Mouse (Mus musculus) c-Kit-positive CD71-positive TER-119-negative erythroid progenitor cells, embryonic 14.5 days (primary cell): ENCODE data around the gene Impg1.
A peak's percentile ranks its signal among the peaks of the same experiment; 100 is the strongest.
"Not testable (repeated sequence)": the region's sequence is repeated elsewhere in the genome, so short reads cannot be mapped to it uniquely, and the experiment has no call there.

ENCODE experiments used
- DNase-seq: peaks from one replicate; pipeline ENCODE4 v3.0.0-alpha.2; 2013; ENCODE audit warnings: low read depth

Impg1 gene

GRCm38 (mm10) chr9:80344451-80345000 is 120.8 kb downstream of the Impg1 start:
- DNase-seq: no peak

DNA sequence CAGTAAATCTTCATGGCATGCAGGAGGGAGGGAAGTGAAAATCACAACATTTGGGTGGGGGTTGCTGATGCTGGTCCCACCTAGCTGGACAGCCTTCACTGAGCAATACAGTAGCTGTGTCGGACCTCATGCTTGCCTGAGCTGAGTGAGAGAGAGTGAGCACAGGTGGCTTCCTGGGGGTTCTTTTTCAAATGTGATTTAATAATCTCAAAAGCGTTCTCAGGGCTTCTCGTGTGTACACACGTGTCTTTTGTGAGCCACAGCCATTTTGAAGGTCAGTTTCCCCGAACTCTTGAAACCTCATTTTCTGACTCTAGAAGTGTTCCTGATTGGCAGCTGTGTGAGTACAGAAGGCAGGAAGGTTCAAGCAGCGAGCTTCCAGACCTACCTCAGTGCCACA is 122.8 kb downstream of the Impg1 start:
- DNase-seq: no peak

GRCm38 (mm10) chr9:80341756-80342155 is 123.5 kb downstream of the Impg1 start:
- DNase-seq: no peak

DNA sequence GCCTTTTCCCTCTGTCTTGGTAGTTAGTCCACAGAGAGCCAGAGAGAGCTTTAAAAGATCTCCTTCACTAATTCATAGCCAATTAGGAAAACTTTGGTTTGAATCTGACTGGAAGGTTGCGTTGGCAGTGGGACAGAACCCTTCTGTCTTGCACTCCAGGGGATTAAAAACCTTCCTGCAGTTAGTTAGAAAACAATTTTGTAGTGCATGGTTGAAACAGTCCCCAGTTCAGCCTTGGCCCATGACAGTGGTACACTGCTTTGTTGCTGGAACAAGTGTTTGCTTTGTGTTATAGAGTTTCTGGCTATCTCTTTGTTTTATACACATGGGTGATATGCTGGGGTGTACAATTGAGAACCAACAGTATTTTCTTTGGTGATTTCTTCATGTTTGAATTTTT is 124.4 kb downstream of the Impg1 start:
- DNase-seq: no peak

GRCm38 (mm10) chr9:80338026-80338425 is 127.3 kb downstream of the Impg1 start:
- DNase-seq: no peak

DNA sequence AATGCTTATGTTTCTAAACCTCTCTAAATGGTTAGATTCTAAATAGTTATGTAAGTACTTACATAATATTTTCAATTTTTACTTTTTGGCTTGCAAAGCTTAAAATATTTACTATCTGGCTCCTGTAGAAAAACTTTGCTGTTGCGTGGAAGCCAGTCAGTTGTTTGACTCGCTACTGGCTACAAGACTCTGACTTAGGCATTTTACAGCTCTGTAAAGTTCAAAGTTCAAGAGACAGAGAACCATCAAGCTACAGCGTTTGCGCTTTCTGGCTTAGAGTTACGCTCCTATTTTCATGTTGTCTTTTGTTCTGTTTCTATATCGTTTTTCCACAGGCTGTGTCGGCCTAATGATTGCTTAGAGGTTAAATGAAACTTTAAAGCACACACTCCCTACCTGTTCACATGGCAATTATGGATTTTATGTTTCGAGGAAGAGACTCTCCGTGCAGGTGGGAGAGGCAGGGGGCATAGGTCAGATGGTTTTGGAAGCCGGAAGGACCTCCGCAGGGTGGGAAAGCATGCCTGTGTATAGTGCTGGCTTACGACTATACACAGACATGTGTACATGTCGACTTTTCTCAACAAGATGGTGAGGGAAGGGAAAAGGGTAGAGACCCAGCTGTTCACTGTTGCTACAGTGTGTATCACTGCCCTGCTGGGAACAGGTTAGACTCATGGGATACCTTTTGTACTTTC is 129.5 kb downstream of the Impg1 start:
- DNase-seq: no peak

GRCm38 (mm10) chr9:80333998-80334605 is 131.2 kb downstream of the Impg1 start:
- DNase-seq: no peak

DNA sequence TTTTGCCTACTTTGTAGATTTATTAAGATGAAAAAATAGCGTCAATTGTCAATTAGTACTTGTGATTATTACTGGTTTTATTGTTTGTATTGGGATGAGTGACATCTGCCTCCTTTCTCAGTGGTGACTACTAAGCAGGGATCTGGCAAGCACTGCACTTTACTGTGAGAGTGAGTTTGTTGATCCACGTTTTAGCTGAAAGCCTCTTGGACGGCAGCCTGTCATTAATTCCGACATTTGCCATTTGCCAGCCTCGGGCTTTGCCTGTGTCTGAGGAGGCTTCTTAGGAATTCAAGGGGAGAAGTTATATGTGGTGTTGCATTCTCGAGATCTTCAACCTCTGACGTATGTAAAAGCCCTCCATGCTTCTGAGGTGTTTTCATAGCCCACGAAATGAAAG is 131.8 kb downstream of the Impg1 start:
- DNase-seq: no peak

DNA sequence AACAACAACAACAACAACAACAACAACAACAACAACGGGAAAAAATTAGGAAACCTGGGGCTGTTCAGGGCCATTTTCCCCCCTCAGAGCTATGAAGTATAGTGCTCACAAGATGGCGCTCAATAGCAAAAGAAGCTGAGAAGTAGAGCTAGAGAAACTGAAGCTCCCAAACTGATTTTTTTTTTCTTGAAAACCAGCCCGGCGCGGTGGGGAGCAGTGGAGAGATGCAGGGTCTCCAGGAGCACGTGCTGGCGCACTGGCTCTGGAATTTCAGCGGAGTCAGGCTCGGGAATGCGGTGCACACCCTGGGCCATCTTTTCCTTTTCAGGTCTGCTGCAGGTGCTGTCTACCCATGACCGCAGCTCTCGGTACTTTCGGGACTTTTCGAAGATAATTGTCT is 133.1 kb downstream of the Impg1 start:
- DNase-seq: peak; percentile 11

- not testable (repeated sequence) for DNase-seq
These were observed 144.0 kb downstream of the Impg1 start for GRCm38 (mm10) chr9:80321051-80321887.

- DNase-seq: no peak
These were observed 147.3 kb downstream of the Impg1 start for GRCm38 (mm10) chr9:80318027-80318426.

DNA sequence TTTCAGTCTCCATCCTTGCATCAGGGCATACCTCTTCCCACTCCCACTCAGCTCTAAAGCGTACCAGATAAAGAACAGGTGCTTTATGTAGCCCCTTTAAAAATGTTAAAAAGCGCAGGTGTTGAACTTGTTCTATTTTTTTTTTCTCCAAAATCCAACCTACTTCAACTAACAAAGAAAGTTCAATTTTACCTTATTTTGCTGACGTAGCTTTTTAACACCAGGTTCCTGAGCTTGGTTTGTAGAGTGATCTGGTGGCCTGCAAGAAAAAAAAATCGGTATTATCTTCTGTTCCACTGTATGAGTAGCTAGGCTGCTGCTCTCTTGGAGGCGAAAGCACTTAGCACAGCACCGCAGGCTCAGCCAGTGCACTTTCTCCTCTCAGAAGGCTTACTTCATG is 149.4 kb downstream of the Impg1 start:
- no peak for DNase-seq

- no peak for DNase-seq
These were observed 151.7 kb downstream of the Impg1 start for GRCm38 (mm10) chr9:80313610-80314009.

DNA sequence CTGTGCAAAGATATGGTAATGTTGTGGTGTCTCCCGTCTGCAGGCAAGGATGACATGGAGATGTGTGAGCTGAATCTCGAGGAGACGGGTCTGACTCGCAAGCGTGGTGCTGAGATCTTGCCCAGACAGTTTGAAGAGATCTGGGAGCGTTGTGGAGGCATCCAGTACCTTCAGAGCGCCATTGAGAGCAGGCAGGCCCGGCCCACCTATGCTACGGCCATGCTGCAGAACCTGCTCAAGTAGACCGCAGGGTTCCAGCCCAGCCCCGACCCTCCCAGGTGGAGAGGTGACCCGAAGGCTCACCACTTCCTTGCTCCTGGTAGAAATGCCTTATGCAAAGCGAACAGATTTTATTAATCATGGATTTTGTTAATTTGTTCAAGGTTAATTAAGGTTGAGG is 157.7 kb downstream of the Impg1 start:
- DNase-seq: no peak

DNA sequence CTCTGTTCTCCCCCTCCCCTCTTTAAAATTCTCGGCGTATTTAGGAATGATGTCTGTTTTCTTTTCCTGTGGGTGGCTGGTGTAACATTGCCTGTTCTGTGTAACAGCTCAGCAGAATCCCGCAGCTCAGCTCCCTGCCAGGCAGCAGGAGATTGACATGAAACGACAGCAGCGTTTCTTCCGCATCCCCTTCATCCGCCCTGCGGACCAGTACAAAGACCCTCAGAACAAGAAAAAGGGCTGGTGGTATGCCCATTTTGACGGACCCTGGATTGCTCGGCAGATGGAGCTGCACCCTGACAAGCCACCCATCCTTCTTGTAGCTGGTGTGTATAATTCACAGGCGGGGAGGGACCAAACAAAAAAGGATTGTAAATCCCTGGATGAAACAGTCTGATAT is 158.4 kb downstream of the Impg1 start:
- no peak for DNase-seq

GRCm38 (mm10) chr9:80306390-80306789 is 158.9 kb downstream of the Impg1 start:
- no peak for DNase-seq

GRCm38 (mm10) chr9:80303518-80303917 is 161.8 kb downstream of the Impg1 start:
- DNase-seq: no peak

DNA sequence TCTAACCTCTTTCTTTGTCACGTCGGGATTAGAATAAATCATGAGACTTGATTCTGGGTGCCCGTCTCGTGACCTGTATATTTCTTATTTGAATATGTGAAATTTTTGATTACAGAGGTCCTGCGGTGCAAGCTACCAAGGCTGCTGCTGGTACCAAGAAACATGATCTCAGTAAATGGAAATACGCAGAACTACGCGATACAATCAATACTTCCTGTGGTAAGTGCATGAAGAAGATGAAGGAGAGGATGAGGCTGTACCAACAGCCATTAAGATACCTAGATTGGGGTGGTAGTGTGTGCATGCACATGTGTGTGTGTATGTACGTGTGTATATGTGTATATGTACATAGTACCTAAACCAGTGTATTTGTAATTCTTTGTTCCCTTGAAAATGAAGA is 166.2 kb downstream of the Impg1 start:
- no peak for DNase-seq

DNA sequence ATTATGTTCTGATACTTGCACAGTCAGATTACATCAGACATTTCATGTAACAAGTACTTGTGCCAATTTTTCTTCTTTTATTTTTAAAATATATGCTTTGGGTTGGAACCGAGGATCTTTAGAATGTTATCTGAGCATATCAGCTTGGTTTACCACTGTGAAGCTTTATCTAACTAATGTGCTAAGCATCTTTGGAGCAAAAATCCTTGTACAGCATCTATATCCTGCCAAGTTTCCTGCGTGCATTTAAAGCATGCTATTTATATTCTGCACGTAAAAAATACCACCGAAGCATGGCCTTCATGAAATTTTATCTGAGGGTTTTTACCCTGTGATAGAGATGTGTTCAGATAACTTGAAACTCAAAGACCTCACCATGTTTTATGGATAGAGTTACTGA is 169.2 kb downstream of the Impg1 start:
- no peak for DNase-seq

DNA sequence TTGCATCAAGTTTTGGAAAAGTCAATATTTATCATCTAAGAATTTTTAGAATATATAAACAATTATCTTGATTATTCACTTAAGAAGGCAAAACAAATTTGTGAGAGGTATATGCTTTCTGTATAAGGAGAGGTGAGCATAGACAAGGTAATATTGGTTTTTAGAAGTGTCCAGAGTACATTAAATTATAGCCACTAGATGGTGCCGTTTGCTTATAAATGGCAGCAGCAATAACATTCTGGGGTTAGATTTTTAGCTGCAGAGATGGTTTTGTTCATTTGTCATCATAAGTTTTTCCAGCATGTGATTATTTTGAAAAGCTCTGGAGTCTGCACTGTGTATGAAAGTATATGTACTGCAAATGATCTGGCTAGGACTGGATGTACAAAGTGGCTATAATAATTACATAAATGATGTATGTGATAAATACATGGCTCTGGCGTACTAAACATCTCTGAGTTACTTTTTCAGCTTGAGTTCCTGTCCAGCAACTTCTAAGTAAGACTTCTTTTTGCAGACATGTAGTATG is 172.2 kb downstream of the Impg1 start:
- DNase-seq: peak; percentile 8

- no peak for DNase-seq
These were observed 178.4 kb downstream of the Impg1 start for GRCm38 (mm10) chr9:80286845-80287244.

DNA sequence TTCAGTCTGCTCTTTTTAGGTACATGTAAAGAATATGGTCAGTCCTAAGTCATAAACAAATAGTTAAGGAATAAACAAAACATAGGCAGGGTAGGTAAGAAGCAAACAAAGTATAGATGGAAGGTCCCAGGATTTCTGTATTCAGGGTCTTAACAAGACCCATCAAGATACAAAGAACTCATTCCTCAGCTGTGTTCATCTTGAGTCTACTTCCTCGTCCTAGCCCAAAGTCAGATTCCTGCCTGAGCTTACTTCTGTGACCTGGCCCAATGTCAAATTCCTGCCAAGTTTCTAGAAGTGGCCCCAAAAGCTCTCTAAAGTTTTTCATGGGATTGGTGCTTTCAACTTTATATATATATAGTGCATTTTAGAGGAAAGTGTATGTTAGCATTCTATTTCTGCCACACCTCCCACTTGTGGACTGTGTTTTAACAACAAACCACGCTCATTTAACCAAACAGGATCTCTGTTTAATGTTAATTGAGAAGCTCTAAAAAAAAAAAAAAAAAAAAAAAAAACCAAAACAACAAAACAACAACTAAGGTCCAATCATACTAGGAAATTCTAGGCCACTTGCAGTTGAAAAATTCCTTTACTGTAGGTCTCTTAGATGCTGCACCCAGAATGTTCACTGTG is 180.6 kb downstream of the Impg1 start:
- no peak for DNase-seq
